In the genomic region with DNA sequence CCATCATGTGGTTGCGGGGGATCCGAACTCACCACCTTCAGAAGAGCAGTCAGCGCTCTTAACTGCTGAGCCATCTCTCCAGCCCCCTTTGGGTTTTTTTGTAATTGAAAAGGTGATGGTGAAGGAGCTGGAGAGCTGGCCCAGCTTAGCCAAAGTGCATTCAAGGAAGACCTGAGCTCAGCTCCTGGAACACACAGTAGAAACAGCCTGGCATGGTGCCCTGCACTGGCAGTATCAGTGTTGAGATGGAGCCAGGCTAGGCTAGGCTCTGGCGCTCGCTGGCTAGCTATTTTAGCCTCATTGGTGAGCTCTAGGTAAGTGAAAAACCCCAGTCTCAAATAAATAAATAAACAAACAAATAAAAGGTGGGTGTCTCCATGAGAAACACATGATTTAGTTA, we compare ENCODE assay signal across 9 mouse cellular contexts. TPM values are rescaled to one million over a fixed set of nuclear protein-coding genes. Genes with fewer than 3 reads are reported as not detected.
DNase-seq lines count a peak whose midpoint lies in the region; ATAC-seq and TF ChIP-seq lines count a peak whose summit lies in the region.
"Had no signal": no experiment of that assay in that cellular context is flagged by ENCODE, and none has a peak within 500 bp of the region (broad histone marks: within the 10 kb centered on the region; RNA-seq: fewer than 3 reads in every experiment).

No protein-coding gene starts in this region.

- H3K9me3 ChIP-seq in hindbrain, postnatal 0 days (ENCODE audit: low read length) = no peaks in the 10 kb centered on the region
- no peaks in the 10 kb centered on the region for H3K9me3 ChIP-seq in hindbrain, embryonic 14.5 days (ENCODE audit: control insufficient read depth, low read length)
- H3K9me3 ChIP-seq: embryonic facial prominence, embryonic 12.5 days had no signal

- peak; percentile 26 for DNase-seq in hindbrain, postnatal 0 days (ENCODE audit: low spot score)
- no peak for DNase-seq in hindbrain, embryonic 14.5 days (ENCODE audit: low spot score)
- DNase-seq in urinary bladder, postnatal 14 days (ENCODE audit: low spot score) = peak; percentile 64
- DNase-seq in urinary bladder, adult 18-20 months (ENCODE audit: low spot score in 2 of 2) = no peak
- peak; percentile 76 to 77 for DNase-seq in gastrocnemius, postnatal 36 days
- DNase-seq in natural killer cell, adult 2 months (ENCODE audit: low spot score in 2 of 2) = no peak
- no peak for DNase-seq in retina, embryonic 14.5 days (ENCODE audit: low spot score)

- no peak overlapping the region for H3K4me2 ChIP-seq in hindbrain, postnatal 0 days (ENCODE audit: low read depth, low read length)
- no peak overlapping the region for H3K4me2 ChIP-seq in hindbrain, embryonic 14.5 days (replicated peaks)
- H3K4me2 ChIP-seq in myocyte (ENCODE audit: low read depth) = no peak overlapping the region
- H3K4me2 ChIP-seq: embryonic facial prominence, embryonic 12.5 days had no signal

- peaks cover 13% of the 10 kb centered on the region for H3K79me2 ChIP-seq in myocyte (ENCODE audit: control insufficient read depth, insufficient read depth)

- H3K4me1 ChIP-seq in hindbrain, postnatal 0 days (ENCODE audit: insufficient read depth, low read length) = no peaks in the 10 kb centered on the region; the same call in 1 of the 2 replicates
- peaks cover 10% of the 10 kb centered on the region for H3K4me1 ChIP-seq in hindbrain, embryonic 14.5 days (replicated peaks; ENCODE audit: control insufficient read depth, insufficient read depth, low read length)

- no peak for TF ChIP-seq CTCF in hindbrain, postnatal 0 days (IDR thresholded peaks at IDR 0.05; ENCODE audit: low read depth)

- intact Hi-C loops in gastrocnemius, postnatal 36 days (cut with DNase I) = loop anchor here (5.0 kb wide), 2 partner anchors 70 to 205 kb away; no protein-coding TSS in a partner anchor

- H3K27me3 ChIP-seq in hindbrain, postnatal 0 days (ENCODE audit: insufficient read depth, low read length) = no peaks in the 10 kb centered on the region
- no peaks in the 10 kb centered on the region for H3K27me3 ChIP-seq in hindbrain, embryonic 14.5 days (ENCODE audit: control insufficient read depth, insufficient read depth, low read length)
- H3K27me3 ChIP-seq in myocyte (ENCODE audit: control insufficient read depth, insufficient read depth, insufficient read length) = no peaks in the 10 kb centered on the region
- H3K27me3 ChIP-seq: embryonic facial prominence, embryonic 12.5 days had no signal

- H3K9ac ChIP-seq in hindbrain, postnatal 0 days (replicated peaks; ENCODE audit: low read length) = no peak overlapping the region
- no peak overlapping the region for H3K9ac ChIP-seq in hindbrain, embryonic 14.5 days
- H3K9ac ChIP-seq: embryonic facial prominence, embryonic 12.5 days had no signal

- H3ac ChIP-seq in myocyte (ENCODE audit: control insufficient read depth, insufficient read length) = no peak overlapping the region

- ATAC-seq in hindbrain, postnatal 0 days = no peak
- ATAC-seq in hindbrain, embryonic 14.5 days (ENCODE audit: low FRiP score) = no peak

- 69% methylated on average over 5 of the region's 5 CpGs for WGBS in hindbrain, postnatal 0 days
- WGBS in hindbrain, embryonic 14.5 days = 80% methylated on average over 5 of the region's 5 CpGs

- no peak overlapping the region for H3K27ac ChIP-seq in hindbrain, postnatal 0 days
- H3K27ac ChIP-seq in hindbrain, embryonic 14.5 days = no peak overlapping the region
- H3K27ac ChIP-seq: embryonic facial prominence, embryonic 12.5 days had no signal

- TF ChIP-seq POLR2A in myocyte (IDR thresholded peaks at IDR 0.05; ENCODE audit: insufficient read length, low read depth) = no peak

- no peak overlapping the region for H3K4me3 ChIP-seq in hindbrain, postnatal 0 days (ENCODE audit: low read length)
- no peak overlapping the region for H3K4me3 ChIP-seq in hindbrain, embryonic 14.5 days (replicated peaks; ENCODE audit: low read length)
- H3K4me3 ChIP-seq in myocyte = no peak overlapping the region
- H3K4me3 ChIP-seq: embryonic facial prominence, embryonic 12.5 days had no signal

- H3K36me3 ChIP-seq in hindbrain, postnatal 0 days (ENCODE audit: insufficient read depth, low read length) = peaks cover 19% of the 10 kb centered on the region
- peaks cover 29% of the 10 kb centered on the region for H3K36me3 ChIP-seq in hindbrain, embryonic 14.5 days (replicated peaks; ENCODE audit: control insufficient read depth, insufficient read depth)
- peaks cover 19% of the 10 kb centered on the region for H3K36me3 ChIP-seq in myocyte (ENCODE audit: control insufficient read depth, insufficient read depth)

TF ChIP-seq in myocyte, 11 proteins besides CTCF, POLR2A, EP300 and RAD21:
- TF ChIP-seq POLR2AphosphoS2 (IDR thresholded peaks at IDR 0.05; ENCODE audit: insufficient read length, low read depth) (peak; percentile 41), USF1 (IDR thresholded peaks at IDR 0.05; ENCODE audit: low read depth) (no peak), TCF12 (IDR thresholded peaks at IDR 0.05; ENCODE audit: insufficient read depth, poor library complexity, severe bottlenecking) (no peak)

RNA-seq across cellular contexts. Expression of gene Ndufs1, which starts 5.6 kb away (rescaled TPM):
- 90.2 and 105 TPM in 2 replicates for total RNA-seq in hindbrain, postnatal 0 days (2014; rRNA removed)
- polyA plus RNA-seq in hindbrain, postnatal 0 days (2015; fragmentation: Nextera tagmentation; extraction: Ambion mirVana) = 148 and 151 TPM in 2 replicates
- 153 and 159 TPM in 2 replicates for polyA plus RNA-seq in hindbrain, embryonic 14.5 days (2014; fragmentation: Nextera tagmentation; extraction: Ambion mirVana)
- 100 to 1,000 TPM; 387 to 392 TPM for total RNA-seq in gastrocnemius, postnatal 36 days (2021)
- polyA plus RNA-seq in myocyte (2012; fragmentation: generic; extraction: Trizol) = 58.8 TPM

RNA-seq across cellular contexts. Expression of gene Eef1b2, which starts 5.6 kb away (rescaled TPM):
- total RNA-seq in hindbrain, postnatal 0 days (2014; rRNA removed) = 611 and 620 TPM in 2 replicates
- 451 and 465 TPM in 2 replicates for polyA plus RNA-seq in hindbrain, postnatal 0 days (2015; fragmentation: Nextera tagmentation; extraction: Ambion mirVana)
- polyA plus RNA-seq in hindbrain, embryonic 14.5 days (2014; fragmentation: Nextera tagmentation; extraction: Ambion mirVana) = 487 and 490 TPM in 2 replicates
- total RNA-seq in gastrocnemius, postnatal 36 days (2021) = 100 to 1,000 TPM; 261 to 331 TPM
- 1,523 TPM for polyA plus RNA-seq in myocyte (2012; fragmentation: generic; extraction: Trizol)

RNA-seq across cellular contexts. Expression of gene Gpr1, which starts 32.1 kb away (rescaled TPM):
- total RNA-seq in hindbrain, postnatal 0 days (2014; rRNA removed) = 1.2 TPM in 1 of 2 replicates, not detected in the other
- polyA plus RNA-seq in hindbrain, postnatal 0 days (2015; fragmentation: Nextera tagmentation; extraction: Ambion mirVana) = 0.34 and 0.48 TPM in 2 replicates
- polyA plus RNA-seq in hindbrain, embryonic 14.5 days (2014; fragmentation: Nextera tagmentation; extraction: Ambion mirVana) = 0.35 and 0.63 TPM in 2 replicates
- under 1 TPM; 0.17 to 0.48 TPM for total RNA-seq in gastrocnemius, postnatal 36 days (2021)
- polyA plus RNA-seq in myocyte (2012; fragmentation: generic; extraction: Trizol) = 0.02 TPM

Comparison
In these comparisons a context has a peak if more than half of its experiments do, and no peak if none do; other contexts are left out.
1. DNase-seq: peak in hindbrain, postnatal 0 days (single experiment), urinary bladder, postnatal 14 days (single experiment) and gastrocnemius, postnatal 36 days (2 of 2); none in hindbrain, embryonic 14.5 days (single experiment), urinary bladder, adult 18-20 months (0 of 2), natural killer cell, adult 2 months (0 of 2) and retina, embryonic 14.5 days (single experiment).